Mouse (Mus musculus): ENCODE results near the gene Ap1g2. TPM values are rescaled to one million over a fixed set of nuclear protein-coding genes. Genes with fewer than 3 reads are reported as not detected.

The Ap1g2 gene
- polyA plus RNA-seq, 1 experiment from 2014 or later, result 9.6 TPM

GRCm38 (mm10) chr14:55065391-55065790, 41.0 kb downstream of the Ap1g2 start:
- DNase-seq, result no peak
- Histone ChIP-seq H3K27ac (ENCODE audit: low read depth) (no peak overlapping the region), H3K9ac (replicated peaks) (no peak overlapping the region), H3K4me3 (ENCODE audit: low read depth, low read length) (no peak overlapping the region), H3K4me1 (ENCODE audit: insufficient read depth) (peaks cover 11% of the 10 kb centered on the region; the same call in 1 of the 2 replicates), H3K27me3 (ENCODE audit: insufficient read depth, low read length) (no peaks in the 10 kb centered on the region), H3K9me3 (ENCODE audit: low read length) (no peaks in the 10 kb centered on the region), H3K4me2 (ENCODE audit: low read depth, low read length) (no peak overlapping the region), H3K36me3 (replicated peaks; ENCODE audit: insufficient read depth, low read length) (no peaks in the 10 kb centered on the region)
- TF ChIP-seq EP300 (IDR thresholded peaks at IDR 0.05; ENCODE audit: low read depth) (no peak), CTCF (IDR thresholded peaks at IDR 0.05; ENCODE audit: low read depth) (no peak)
- no peak for ATAC-seq
- WGBS (ENCODE audit: insufficient replicate concordance), result 82% methylated on average over 13 of the region's 13 CpGs

DNA sequence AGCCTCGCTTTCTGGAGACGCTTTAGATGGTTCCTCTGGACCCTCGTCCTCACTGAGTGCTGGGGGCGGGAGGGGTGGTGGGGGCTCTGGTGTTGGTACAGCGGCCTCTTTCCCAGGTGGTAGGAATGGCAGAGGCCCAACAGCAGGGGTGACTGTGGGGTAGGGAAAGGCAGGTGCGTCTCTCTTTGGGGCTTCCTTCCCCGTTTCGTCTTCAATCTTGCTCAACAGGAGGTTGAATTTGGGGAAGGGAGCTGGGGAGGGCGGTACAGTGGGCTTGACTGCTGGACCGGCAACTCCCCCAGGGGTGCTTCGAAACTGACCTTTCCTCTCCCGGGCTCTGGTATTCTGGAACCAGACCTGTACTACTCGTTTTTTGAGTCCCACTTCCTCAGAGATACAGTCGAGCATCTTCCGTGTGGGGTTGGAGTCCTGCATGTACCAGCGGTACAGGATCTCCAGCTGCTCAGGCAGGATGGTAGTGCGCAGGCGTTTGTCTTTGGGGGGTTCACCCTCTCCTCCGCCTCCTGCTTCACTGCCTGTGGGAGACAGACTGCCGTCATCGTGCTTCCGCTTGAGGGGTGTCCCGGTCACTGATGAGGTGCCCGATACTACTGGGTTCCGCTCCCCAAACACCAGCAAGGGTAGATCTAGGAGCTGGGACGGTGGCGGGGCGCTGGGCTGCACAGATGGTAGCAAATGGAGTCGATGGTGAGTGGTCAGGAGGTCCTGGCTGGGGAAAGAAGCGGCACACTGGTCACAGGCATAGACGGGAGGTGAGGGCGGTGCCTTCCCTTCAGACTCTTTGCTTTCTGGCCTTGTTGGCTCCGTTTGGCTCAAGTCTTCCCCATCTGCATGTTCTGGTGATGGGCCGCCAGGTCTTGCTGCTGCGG, 41.7 kb downstream of the Ap1g2 start:
- no peak overlapping the region for H3K9ac ChIP-seq (replicated peaks)
- TF ChIP-seq EP300 (IDR thresholded peaks at IDR 0.05; ENCODE audit: low read depth), result no peak
- no peak for TF ChIP-seq CTCF (IDR thresholded peaks at IDR 0.05; ENCODE audit: low read depth)
- ATAC-seq (no peak), DNase-seq (no peak)
- H3K27me3 ChIP-seq (ENCODE audit: insufficient read depth, low read length), result no peaks in the 10 kb centered on the region
- H3K36me3 ChIP-seq (replicated peaks; ENCODE audit: insufficient read depth, low read length), result no peaks in the 10 kb centered on the region
- WGBS (ENCODE audit: insufficient replicate concordance), result 66% methylated on average over 35 of the region's 35 CpGs
- H3K4me2 ChIP-seq (ENCODE audit: low read depth, low read length), result no peak overlapping the region
- no peak overlapping the region for H3K4me3 ChIP-seq (ENCODE audit: low read depth, low read length)
- peaks cover 13% of the 10 kb centered on the region for H3K4me1 ChIP-seq (ENCODE audit: insufficient read depth)
- no peaks in the 10 kb centered on the region for H3K9me3 ChIP-seq (ENCODE audit: low read length)
- H3K27ac ChIP-seq (ENCODE audit: low read depth), result no peak overlapping the region

DNA sequence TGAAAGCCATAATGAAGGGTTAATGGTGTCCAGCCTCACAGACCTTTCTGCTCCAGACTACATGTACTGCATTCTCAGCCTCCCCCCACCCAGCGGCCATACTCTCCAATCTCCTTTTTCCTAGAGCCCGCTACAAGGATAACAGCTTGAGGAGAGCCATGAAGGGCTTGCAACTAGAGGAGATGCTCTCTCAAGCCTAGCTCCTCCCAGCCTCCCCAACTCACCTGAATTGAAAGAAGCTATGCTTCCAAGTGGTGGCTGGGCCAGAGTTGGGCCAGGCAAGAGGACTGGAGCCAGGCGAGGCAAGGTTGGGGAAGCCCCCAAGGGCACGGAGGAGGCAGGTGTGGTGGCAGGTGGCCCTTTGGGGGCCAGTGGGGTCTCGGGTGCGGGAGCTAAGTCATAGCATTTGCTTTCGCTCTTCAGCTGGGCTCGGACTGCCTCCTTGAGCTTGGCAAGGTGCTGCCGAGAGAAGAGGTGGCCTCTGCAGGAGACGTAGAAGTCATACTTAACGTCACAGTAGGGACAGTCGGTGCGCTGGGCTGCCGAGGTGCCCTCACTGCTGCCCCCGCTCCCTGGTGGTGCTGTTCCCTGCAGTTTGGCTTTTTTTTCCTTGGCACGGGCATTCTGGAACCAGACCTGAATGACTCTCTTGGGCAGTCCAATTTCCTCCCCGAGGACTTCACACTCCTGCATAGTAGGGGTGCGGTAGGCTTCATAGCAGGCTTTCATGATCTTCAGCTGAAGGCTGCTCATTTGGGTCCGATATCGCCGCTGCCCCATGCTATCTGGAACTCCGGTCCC, 42.6 kb downstream of the Ap1g2 start:
- DNase-seq (no peak), ATAC-seq (no peak)
- Histone ChIP-seq H3K9me3 (ENCODE audit: low read length) (no peaks in the 10 kb centered on the region), H3K9ac (replicated peaks) (peak overlapping the region; percentile 68; the same call in 1 of the 2 replicates), H3K4me2 (ENCODE audit: low read depth, low read length) (peak overlapping the region; percentile 65), H3K36me3 (replicated peaks; ENCODE audit: insufficient read depth, low read length) (no peaks in the 10 kb centered on the region), H3K27me3 (ENCODE audit: insufficient read depth, low read length) (no peaks in the 10 kb centered on the region), H3K4me1 (ENCODE audit: insufficient read depth) (peaks cover 17% of the 10 kb centered on the region), H3K4me3 (ENCODE audit: low read depth, low read length) (peak overlapping the region; percentile 37), H3K27ac (ENCODE audit: low read depth) (no peak overlapping the region; the same call in 1 of the 2 replicates)
- 83% methylated on average over 22 of the region's 22 CpGs for WGBS (ENCODE audit: insufficient replicate concordance)
- TF ChIP-seq CTCF (IDR thresholded peaks at IDR 0.05; ENCODE audit: low read depth), result no peak
- no peak for TF ChIP-seq EP300 (IDR thresholded peaks at IDR 0.05; ENCODE audit: low read depth)

GRCm38 (mm10) chr14:55063117-55063516, 43.3 kb downstream of the Ap1g2 start:
- no peaks in the 10 kb centered on the region for H3K27me3 ChIP-seq (ENCODE audit: insufficient read depth, low read length)
- peak overlapping the region; percentile 65 for H3K4me2 ChIP-seq (ENCODE audit: low read depth, low read length)
- peak overlapping the region; percentile 68 for H3K9ac ChIP-seq (replicated peaks)
- TF ChIP-seq CTCF (IDR thresholded peaks at IDR 0.05; ENCODE audit: low read depth) (peak; percentile 27), EP300 (IDR thresholded peaks at IDR 0.05; ENCODE audit: low read depth) (no peak)
- ATAC-seq, result peak; percentile 24; the same call in 1 of the 2 replicates
- peak overlapping the region; percentile 52; the same call in 1 of the 2 replicates for H3K27ac ChIP-seq (ENCODE audit: low read depth)
- peaks cover 17% of the 10 kb centered on the region for H3K4me1 ChIP-seq (ENCODE audit: insufficient read depth)
- no peaks in the 10 kb centered on the region for H3K9me3 ChIP-seq (ENCODE audit: low read length)
- 80% methylated on average over 5 of the region's 5 CpGs for WGBS (ENCODE audit: insufficient replicate concordance)
- peak overlapping the region; percentile 37 for H3K4me3 ChIP-seq (ENCODE audit: low read depth, low read length)
- H3K36me3 ChIP-seq (replicated peaks; ENCODE audit: insufficient read depth, low read length), result no peaks in the 10 kb centered on the region
- no peak for DNase-seq

- ATAC-seq (peak; percentile 99), DNase-seq (peak; percentile 88)
- peaks cover 17% of the 10 kb centered on the region for H3K4me1 ChIP-seq (ENCODE audit: insufficient read depth)
- peak overlapping the region; percentile 37 for H3K4me3 ChIP-seq (ENCODE audit: low read depth, low read length)
- H3K27me3 ChIP-seq (ENCODE audit: insufficient read depth, low read length), result no peaks in the 10 kb centered on the region
- peak overlapping the region; percentile 68 for H3K9ac ChIP-seq (replicated peaks)
- H3K4me2 ChIP-seq (ENCODE audit: low read depth, low read length), result peak overlapping the region; percentile 65
- peak overlapping the region; percentile 52; the same call in 1 of the 2 replicates for H3K27ac ChIP-seq (ENCODE audit: low read depth)
- TF ChIP-seq EP300 (IDR thresholded peaks at IDR 0.05; ENCODE audit: low read depth) (no peak), CTCF (IDR thresholded peaks at IDR 0.05; ENCODE audit: low read depth) (peak; percentile 48)
- H3K9me3 ChIP-seq (ENCODE audit: low read length), result no peaks in the 10 kb centered on the region
- H3K36me3 ChIP-seq (replicated peaks; ENCODE audit: insufficient read depth, low read length), result no peaks in the 10 kb centered on the region
- WGBS (ENCODE audit: insufficient replicate concordance), result 13% methylated on average over 17 of the region's 17 CpGs
These were observed 43.8 kb downstream of the Ap1g2 start for GRCm38 (mm10) chr14:55062626-55063025.

GRCm38 (mm10) chr14:55061845-55062244, 44.5 kb downstream of the Ap1g2 start:
- Histone ChIP-seq H3K27ac (ENCODE audit: low read depth) (peak overlapping the region; percentile 50; the same call in 1 of the 2 replicates), H3K9me3 (ENCODE audit: low read length) (no peaks in the 10 kb centered on the region), H3K4me3 (ENCODE audit: low read depth, low read length) (no peak overlapping the region), H3K4me1 (ENCODE audit: insufficient read depth) (peaks cover 17% of the 10 kb centered on the region), H3K4me2 (ENCODE audit: low read depth, low read length) (peak overlapping the region; percentile 65), H3K36me3 (replicated peaks; ENCODE audit: insufficient read depth, low read length) (no peaks in the 10 kb centered on the region), H3K27me3 (ENCODE audit: insufficient read depth, low read length) (no peaks in the 10 kb centered on the region), H3K9ac (replicated peaks) (no peak overlapping the region)
- no peak for ATAC-seq
- no peak for DNase-seq
- TF ChIP-seq CTCF (IDR thresholded peaks at IDR 0.05; ENCODE audit: low read depth) (no peak), EP300 (IDR thresholded peaks at IDR 0.05; ENCODE audit: low read depth) (no peak)
- WGBS (ENCODE audit: insufficient replicate concordance), result 50% methylated on average over 7 of the region's 7 CpGs
